Mouse (Mus musculus): ENCODE results near the gene Nhsl2.

DNA sequence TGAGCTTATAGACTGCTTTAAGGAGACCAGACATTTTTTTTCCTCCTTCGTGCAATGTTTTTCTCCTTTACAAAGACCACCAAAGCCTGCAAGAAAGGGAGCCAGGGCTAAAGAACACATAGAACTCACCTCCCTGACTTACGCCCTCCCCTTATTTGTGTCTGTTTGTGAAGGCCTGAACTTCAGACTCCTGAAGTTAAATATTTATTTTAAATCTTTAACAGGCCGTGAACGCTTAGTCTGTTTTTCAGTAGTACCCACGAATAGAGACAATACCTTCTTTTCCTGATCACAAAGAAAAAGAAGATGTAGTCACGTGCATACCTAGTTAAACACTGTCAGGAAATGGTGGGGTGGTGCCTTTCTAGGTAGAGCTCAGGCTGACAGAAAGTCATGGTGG lies 103.3 kb downstream of the Nhsl2 start:
- TF ChIP-seq EP300 (IDR thresholded peaks at IDR 0.05; ENCODE audit: low read depth) (no peak), CTCF (IDR thresholded peaks at IDR 0.05; ENCODE audit: low read depth) (no peak)

All from liver, postnatal 0 days (tissue).